Mouse (Mus musculus) gastrocnemius, adult 18-20 months (tissue): ENCODE results near the gene Ppih. TPM values are rescaled to one million over a fixed set of nuclear protein-coding genes. Genes with fewer than 3 reads are reported as not detected.

Experiments
- total RNA-seq, 2 experiments: library from RNA; stranded (reverse); gene quantifications; 2 replicates each; pipeline ENCODE4 v1.2.3; 2021

Gene Ppih
- total RNA-seq, 2 experiments from 2014 or later, result 7.9 to 8.8 TPM

Other genes starting within 250 kb of the Ppih start
- gene Slc2a1, start 211.8 kb downstream of the Ppih start, total RNA-seq, result 1 to 10 TPM; 6.2 to 7.5 TPM
- gene Zfp691, start 146.4 kb downstream of the Ppih start, total RNA-seq, result 10 to 100 TPM; 18.5 TPM
- gene Ermap, start 130.5 kb downstream of the Ppih start, total RNA-seq, result not detected
- gene Svbp, start 125.2 kb downstream of the Ppih start, total RNA-seq, result 10 to 100 TPM in 1 of 2 experiments, 1 to 10 TPM in 1; 9.3 to 12.2 TPM
- gene Tmem269, start 102.3 kb downstream of the Ppih start, total RNA-seq, result not detected
- 10 to 100 TPM; 24.6 to 28.2 TPM for gene AU022252, start 87.8 kb downstream of the Ppih start, total RNA-seq
- gene P3h1, start 87.6 kb downstream of the Ppih start, total RNA-seq, result 1 to 10 TPM; 9.1 to 9.4 TPM
- 1 to 10 TPM; 1.3 to 1.9 TPM for gene Cldn19, start 65.1 kb downstream of the Ppih start, total RNA-seq
- gene Ybx1, start 25.9 kb downstream of the Ppih start, total RNA-seq, result 100 to 1,000 TPM; 659 to 760 TPM
- gene Ccdc30, start 95.0 kb upstream of the Ppih start, total RNA-seq, result not detected
- gene Ppcs, start 101.9 kb upstream of the Ppih start, total RNA-seq, result 1 to 10 TPM; 4.8 to 5.6 TPM
- gene Zmynd12, start 102.3 kb upstream of the Ppih start, total RNA-seq, result not detected
- gene Rimkla, start 172.1 kb upstream of the Ppih start, total RNA-seq, result not detected
- 10 to 100 TPM; 32.1 to 32.5 TPM for gene Foxj3, start 216.5 kb upstream of the Ppih start, total RNA-seq
- gene Frg2f1, start 219.0 kb upstream of the Ppih start, total RNA-seq, result 1 to 10 TPM; 4.1 to 6.3 TPM